Mouse (Mus musculus): ENCODE measurements around the gene 4930412O13Rik. TPM values are rescaled to one million over a fixed set of nuclear protein-coding genes. Genes with fewer than 3 reads are reported as not detected.

4930412O13Rik gene
- total RNA-seq (2021): not detected
- long read RNA-seq, experiment 1: 0 reads
- long read RNA-seq, experiment 2: 0 reads

DNA sequence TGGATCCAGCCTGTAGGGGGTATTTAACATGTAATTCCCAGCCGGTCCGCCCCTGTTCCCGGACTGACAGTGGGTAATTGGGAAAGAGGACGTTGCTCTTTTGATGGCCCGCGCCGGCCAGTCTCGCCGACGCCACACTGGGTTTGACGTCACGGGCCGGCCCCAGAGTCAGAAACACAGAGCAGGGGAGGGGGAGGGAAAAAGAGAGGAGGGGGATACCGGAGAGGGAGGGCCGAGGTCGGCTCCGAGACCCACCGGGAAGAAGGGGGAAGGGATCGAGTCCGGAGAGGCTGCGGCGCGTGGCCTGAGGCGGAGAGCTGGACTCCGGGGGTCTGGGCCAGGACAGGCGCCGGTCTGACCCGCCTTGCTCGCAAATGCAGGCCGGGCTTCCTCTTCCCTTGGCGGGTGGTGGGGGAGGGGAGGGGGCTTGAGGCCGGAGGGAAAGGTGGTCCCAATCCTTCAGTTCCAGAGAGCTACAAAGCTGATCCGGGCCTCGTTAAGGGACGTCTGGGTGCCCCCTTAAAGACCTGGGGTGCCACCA, at the start of gene 4930412O13Rik:
Gene 4930412O13Rik, plus strand, starts transcription at position 202 of the 541 bp plus-strand sequence.
- Histone ChIP-seq H3K4me3 (no peak within 1 kb of the TSS), H3K27ac (no peak within 1 kb of the TSS)
- no peak for TF ChIP-seq CTCF (conservative IDR thresholded peaks at IDR 0.05)
- DNase-seq (ENCODE audit: low spot score in 2 of 2): no peak

DNA sequence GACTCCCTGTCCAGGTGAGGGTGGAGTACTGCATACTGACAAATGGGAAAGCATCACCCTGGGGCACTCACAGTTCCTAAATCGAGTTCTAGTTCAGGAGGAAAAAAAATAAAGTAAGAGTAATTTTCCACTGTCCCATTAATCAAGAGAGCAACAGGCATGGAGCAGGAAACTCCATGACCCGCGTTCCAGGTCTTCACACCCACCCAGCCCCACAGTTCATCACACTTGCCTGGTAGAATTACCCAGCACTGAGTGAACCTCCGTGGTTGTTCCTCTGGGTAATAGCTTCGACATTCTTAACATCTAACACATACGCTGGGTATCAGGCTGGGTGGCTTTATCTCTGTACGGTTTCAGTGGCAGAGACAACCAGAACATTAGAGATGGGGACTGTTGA, 47.3 kb upstream of the 4930412O13Rik start:
- DNase-seq (ENCODE audit: low spot score in 2 of 2): no peak
- Histone ChIP-seq H3K4me3 (no peak overlapping the region), H3K27ac (no peak overlapping the region)
- TF ChIP-seq CTCF (conservative IDR thresholded peaks at IDR 0.05): no peak

DNA sequence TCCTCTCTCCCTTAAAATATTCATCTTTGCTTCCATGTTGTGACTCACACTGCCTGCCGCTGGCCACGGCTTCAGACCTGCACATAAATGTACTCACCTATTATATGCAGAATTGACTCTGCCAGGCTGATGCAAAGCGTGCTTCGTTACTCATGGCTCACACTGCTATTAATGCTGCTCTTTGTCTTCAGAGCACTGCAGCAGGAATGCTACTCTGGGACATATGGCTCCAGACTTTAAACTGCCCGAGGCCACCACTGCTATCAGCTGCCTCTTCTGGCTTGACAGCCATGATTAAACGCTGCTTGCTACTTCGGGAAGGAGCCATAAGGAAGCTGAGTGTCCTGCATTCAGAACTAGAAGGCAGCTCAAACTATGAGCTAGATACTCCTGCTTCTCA, 45.9 kb upstream of the 4930412O13Rik start:
- no peak overlapping the region for H3K27ac ChIP-seq
- no peak overlapping the region for H3K4me3 ChIP-seq
- no peak for TF ChIP-seq CTCF (conservative IDR thresholded peaks at IDR 0.05)
- DNase-seq (ENCODE audit: low spot score in 2 of 2): no peak

DNA sequence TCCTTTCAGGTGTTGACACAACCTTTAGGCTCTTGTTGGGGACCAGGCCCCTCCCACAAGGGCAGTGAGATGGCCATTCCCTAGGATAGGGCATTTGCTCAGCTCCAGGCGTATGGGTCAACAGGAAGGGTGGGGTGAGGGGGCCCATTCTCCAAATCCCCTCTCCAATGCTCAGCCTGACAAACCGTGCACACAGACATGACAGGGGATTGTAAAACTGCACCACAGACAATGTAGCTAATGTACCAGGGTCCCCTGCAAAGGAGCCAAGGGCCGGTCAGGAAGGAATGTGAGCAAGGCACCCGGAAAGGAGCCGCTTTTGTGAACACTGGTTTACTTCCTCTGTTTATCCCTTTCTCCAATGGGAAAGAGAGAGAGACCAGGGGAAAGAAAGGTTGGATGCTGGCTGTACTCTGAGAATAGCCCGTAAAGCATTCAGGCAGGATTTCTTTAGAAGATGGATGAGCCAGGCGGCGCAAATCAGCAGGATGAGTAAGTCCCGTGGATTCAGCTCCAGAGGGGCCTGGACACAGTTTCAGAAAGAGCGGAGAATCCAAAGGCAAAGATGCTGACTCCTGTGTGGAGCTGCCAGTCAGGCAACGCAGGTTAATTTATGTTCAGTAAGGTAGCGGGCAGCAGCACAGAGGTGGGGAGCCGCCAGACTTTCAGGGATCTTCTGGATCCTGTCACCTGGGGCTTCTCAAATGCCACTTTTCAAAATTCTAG, 28.0 kb upstream of the 4930412O13Rik start:
- no peak for DNase-seq (ENCODE audit: low spot score in 2 of 2)
- no peak overlapping the region for H3K4me3 ChIP-seq
- H3K27ac ChIP-seq: no peak overlapping the region
- TF ChIP-seq CTCF (conservative IDR thresholded peaks at IDR 0.05): no peak

DNA sequence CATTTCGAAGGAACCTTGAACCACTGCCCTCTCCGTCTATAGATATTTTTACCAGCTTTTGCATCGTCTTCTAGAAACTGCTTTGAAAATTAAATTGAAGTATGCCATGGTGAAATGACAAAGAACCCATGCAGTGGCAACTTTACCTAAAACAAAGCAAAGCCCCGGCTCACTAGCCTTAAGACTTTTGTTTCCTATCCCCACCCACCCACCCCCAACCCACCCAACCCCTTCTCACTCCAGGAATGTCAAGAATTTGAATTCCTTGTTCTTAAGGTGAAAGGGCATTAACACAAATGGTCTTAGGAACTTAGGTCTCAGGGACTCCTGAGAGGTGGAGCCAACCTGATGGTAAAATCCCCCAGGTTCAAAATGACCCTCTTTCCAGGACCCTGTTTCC, 25.2 kb upstream of the 4930412O13Rik start:
- no peak for TF ChIP-seq CTCF (conservative IDR thresholded peaks at IDR 0.05)
- no peak for DNase-seq (ENCODE audit: low spot score in 2 of 2)
- Histone ChIP-seq H3K27ac (no peak overlapping the region), H3K4me3 (no peak overlapping the region)

DNA sequence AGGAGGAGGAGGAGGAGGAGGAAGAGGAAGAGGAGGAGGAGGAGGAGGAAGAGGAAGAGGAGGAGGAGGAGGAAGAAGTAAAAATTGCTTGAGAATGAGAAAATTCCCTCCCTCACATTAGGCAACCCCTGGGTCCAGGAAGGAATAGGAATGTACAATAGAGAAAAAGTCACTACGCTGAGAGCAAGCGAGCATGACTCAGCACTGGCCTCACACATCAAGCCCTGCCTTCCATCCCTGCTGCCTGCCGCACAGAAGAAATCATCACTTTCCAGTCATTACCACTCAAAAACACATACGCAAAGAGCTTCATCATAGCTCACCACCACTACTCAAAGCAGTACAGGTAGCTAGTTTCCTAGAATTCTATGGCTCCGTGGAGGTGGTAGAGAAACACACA, 20.4 kb upstream of the 4930412O13Rik start:
- TF ChIP-seq CTCF (conservative IDR thresholded peaks at IDR 0.05): no peak
- Histone ChIP-seq H3K27ac (no peak overlapping the region), H3K4me3 (no peak overlapping the region)
- no peak for DNase-seq (ENCODE audit: low spot score in 2 of 2)

DNA sequence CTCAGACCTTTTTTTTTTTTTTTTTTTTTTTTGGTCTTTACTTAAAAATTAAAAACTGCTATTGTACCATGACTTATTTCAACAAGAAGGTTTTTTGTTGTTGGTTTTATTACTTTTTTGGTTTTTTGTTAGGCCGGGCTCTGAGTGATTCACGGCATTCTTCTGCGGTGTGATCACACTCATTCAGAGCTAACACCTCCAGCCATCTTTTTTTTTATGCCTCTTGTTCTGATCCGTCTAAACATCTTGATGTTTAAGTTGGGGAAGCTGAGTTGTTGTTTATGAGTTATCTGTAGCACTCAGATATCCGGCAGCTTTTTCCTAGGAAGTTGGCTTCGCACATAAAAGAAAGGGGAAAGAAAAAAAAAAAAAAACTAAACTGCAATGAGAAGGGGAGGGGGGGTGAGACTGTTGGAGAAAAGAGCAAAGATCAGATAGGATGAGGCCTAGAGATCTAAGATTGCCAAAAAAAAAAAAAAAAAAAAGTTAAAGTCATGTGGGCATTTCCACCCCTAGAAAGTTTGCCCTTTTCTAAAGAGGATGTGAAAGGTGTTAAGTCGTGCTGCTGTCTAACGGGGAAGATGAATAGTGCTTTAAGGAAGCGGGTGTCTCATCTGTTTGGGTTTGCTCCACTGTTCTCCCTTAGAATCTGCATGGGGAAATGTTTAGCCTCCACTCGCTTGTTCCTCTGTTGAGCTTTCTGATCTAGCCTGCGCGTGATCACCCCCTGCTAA, 13.8 kb upstream of the 4930412O13Rik start:
- TF ChIP-seq CTCF (conservative IDR thresholded peaks at IDR 0.05): no peak
- no peak for DNase-seq (ENCODE audit: low spot score in 2 of 2)
- no peak overlapping the region for H3K27ac ChIP-seq

DNA sequence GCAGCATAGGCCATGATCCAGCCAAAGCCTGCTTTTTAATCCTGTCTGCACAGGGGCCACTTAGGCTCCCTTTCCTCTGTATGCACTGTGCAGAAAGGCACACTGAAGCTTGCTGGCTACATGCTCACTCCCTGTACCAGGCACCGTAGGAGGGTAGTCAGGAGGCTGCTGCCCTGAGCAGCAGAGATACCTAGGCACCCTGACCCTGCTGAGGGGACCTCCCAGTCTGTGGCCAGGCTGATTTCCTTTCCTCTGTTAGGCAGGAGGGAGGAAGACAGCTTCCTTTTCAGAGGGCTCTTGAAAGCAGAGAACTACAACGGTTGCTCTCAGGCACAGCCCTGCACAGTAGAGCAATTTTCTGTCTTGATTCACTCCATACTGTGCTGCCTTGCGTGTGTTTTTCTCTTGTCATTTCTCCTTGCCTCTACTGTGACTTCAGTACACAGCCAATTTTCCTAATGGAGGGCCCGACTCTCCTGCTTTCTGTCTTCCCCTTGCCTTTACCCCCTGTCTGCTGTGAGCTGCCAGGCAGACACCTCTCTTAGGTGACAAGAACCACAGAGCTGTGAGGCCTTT, 9.8 kb upstream of the 4930412O13Rik start:
- no peak for DNase-seq (ENCODE audit: low spot score in 2 of 2)
- no peak overlapping the region for H3K4me3 ChIP-seq
- no peak overlapping the region for H3K27ac ChIP-seq
- TF ChIP-seq CTCF (conservative IDR thresholded peaks at IDR 0.05): no peak

More for the DNA sequence above, 13.8 kb upstream of the 4930412O13Rik start:
- no peak overlapping the region for H3K4me3 ChIP-seq

DNA sequence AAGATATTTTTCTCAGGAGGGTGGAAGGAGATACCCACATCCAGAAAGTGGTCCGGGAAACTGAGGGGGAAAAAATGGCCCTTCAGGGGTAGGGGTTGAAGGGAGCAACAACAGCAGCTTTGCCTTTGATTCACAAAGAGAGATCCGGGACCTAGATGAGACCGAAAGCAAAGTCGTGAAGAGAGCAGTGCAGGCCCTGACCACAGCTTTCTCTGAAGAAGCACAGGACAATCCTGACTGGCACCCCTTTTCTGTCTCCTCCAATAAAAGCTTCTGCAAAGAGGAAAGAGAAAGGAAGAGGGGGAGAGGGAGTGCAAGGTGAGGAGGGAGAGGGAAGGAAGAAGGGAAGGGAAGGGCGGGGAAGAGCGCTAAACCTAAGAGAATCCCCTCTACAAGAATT, 9.3 kb upstream of the 4930412O13Rik start:
- no peak for DNase-seq (ENCODE audit: low spot score in 2 of 2)
- TF ChIP-seq CTCF (conservative IDR thresholded peaks at IDR 0.05): no peak
- no peak overlapping the region for H3K4me3 ChIP-seq
- H3K27ac ChIP-seq: no peak overlapping the region

DNA sequence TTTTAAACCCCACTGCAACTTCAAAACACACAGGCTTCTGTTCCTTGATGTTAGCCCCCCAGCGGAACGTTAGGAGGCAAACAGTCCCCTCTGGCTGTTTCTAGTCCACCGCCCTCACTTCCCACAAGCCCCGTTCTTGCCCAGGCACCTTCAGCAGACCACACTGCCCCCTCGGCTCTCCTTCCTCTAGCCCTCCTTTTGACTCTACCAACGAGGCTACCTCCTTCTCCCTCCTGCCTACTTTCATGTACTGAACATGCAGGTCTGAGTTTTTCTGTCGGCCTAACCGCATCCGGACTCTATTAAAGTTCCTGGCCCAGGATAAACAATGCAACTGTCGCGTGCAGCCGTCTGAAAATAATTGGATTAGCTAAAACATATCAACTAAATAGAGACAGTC, 8.4 kb upstream of the 4930412O13Rik start:
- DNase-seq (ENCODE audit: low spot score in 2 of 2): no peak
- TF ChIP-seq CTCF (conservative IDR thresholded peaks at IDR 0.05): no peak
- no peak overlapping the region for H3K4me3 ChIP-seq
- H3K27ac ChIP-seq: no peak overlapping the region

DNA sequence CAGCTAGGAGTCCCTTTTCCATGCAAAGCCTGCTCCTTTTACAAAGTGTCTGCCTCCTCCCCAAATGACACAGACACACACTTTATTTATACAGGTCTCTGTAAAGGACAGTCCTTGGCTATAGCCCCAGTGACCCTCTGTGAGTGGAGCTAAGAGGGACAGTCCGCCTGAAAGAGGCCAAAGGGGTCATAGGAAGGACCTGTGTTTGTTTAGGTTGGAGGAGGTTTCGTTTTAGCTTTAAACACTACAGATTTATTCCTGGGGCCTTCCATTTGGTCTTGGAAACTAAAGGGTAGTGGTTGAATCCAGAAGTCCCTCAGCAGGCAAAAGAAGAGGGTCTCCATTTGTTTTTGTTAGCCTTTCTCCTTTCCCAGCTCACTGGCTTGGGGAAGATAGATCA, 7.3 kb upstream of the 4930412O13Rik start:
- TF ChIP-seq CTCF (conservative IDR thresholded peaks at IDR 0.05): no peak
- no peak for DNase-seq (ENCODE audit: low spot score in 2 of 2)
- no peak overlapping the region for H3K27ac ChIP-seq
- H3K4me3 ChIP-seq: no peak overlapping the region

DNA sequence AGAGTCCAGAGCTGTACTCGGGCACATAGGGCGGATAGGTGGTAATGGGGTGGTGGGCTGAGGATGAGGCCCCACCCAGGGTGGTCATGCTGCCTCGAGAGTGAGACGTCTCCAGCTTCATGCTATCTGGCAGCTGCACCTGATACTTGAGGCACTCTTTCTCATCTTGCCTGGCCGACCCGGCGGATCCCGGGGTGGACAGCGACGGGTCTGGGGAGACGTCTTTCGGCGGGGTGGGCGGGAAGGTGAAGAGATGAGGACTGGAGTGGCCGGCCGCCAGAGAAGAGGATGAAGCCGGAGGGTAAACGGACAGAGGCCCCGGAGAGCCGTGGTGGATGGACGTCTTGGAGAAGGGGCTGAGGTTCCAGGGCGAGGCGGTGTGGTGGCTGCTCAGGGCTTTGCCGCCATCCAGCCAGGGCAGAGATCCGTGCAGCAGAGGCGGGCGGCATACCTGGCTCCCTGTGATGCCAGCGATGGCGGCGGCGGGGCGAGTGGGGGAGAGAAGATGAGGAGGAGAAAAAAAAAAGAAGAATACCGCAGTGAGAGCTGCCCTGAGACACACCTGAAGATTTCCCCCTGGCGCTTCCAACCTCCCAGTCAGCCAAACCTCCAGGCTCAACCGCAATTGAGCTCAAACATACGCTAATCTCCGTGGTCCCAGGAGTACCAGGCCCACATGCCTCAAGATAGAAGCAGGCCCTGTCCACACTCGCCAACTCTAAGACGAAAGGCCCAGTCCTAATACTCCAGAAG, 6.4 kb upstream of the 4930412O13Rik start:
- no peak for TF ChIP-seq CTCF (conservative IDR thresholded peaks at IDR 0.05)
- DNase-seq (ENCODE audit: low spot score in 2 of 2): no peak
- Histone ChIP-seq H3K27ac (no peak overlapping the region), H3K4me3 (no peak overlapping the region)

DNA sequence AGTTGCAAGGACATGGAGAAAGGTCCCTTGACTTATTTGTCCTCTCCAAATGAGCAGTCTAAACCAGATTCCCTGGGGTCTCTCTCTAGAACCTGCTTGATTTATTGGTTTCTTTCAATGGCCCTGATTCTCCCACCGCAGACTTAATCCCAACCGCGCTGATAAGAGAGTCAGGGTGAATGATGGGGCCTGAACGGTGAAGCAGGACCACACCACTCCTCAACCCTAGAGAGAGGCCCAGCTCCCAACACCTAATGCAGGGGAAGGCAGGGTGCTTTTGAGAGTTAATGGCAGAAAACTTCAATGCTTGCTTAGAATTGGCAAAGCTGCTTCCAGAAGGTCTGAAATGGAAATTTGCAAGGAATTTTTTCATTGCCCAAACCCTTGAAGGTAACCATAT, 5.8 kb upstream of the 4930412O13Rik start:
- no peak for DNase-seq (ENCODE audit: low spot score in 2 of 2)
- Histone ChIP-seq H3K4me3 (no peak overlapping the region), H3K27ac (no peak overlapping the region)
- no peak for TF ChIP-seq CTCF (conservative IDR thresholded peaks at IDR 0.05)

Measured in layer of hippocampus, adult 2 months (tissue).